Mouse (Mus musculus) stomach, postnatal 0 days (tissue): ENCODE data around the gene Gm10135. TPM values are rescaled to one million over a fixed set of nuclear protein-coding genes. Genes with fewer than 3 reads are reported as not detected.
"Not testable (repeated sequence)": the region's sequence is repeated elsewhere in the genome, so short reads cannot be mapped to it uniquely, and the experiment has no call there.

Experiments
- ATAC-seq: fragments of 200-750 bp; cut with Nextera tagmentation; 2 replicates; pipeline ENCODE4 v1.8.0; 2017; ENCODE audit not compliant: low FRiP score, low TSS enrichment
- DNase-seq: peaks from one replicate; pipeline ENCODE4 v3.0.0-alpha.2; 2016; ENCODE audit warnings: low spot score
- H3K27ac ChIP-seq: fragments of 300-500 bp; sonication (generic); replicated peaks from 2 replicates; pipeline ENCODE4 v1.5.1; 2014; ENCODE audit warnings: mild to moderate bottlenecking, control low read depth
- H3K27me3 ChIP-seq: fragments of 300-500 bp; sonication (generic); 2 replicates; pipeline ENCODE4 v1.6.1; 2014; ENCODE audit warnings: low read length; ENCODE audit not compliant: control insufficient read depth, insufficient read depth
- H3K36me3 ChIP-seq: fragments of 300-500 bp; sonication (generic); 2 replicates; pipeline ENCODE4 v1.6.1; 2014; ENCODE audit warnings: low read length, mixed read lengths; ENCODE audit not compliant: control insufficient read depth, insufficient read depth
- H3K4me1 ChIP-seq: fragments of 300-500 bp; sonication (generic); replicated peaks from 2 replicates; pipeline ENCODE4 v1.6.1; 2014; ENCODE audit warnings: antibody characterized with exemption; ENCODE audit not compliant: control insufficient read depth, insufficient read depth
- H3K4me2 ChIP-seq: fragments of 300-500 bp; sonication (generic); replicated peaks from 2 replicates; pipeline ENCODE4 v1.6.1; 2014; ENCODE audit warnings: low read depth, mild to moderate bottlenecking, control low read depth, moderate library complexity
- H3K4me3 ChIP-seq: fragments of 300-500 bp; sonication (generic); 2 replicates; pipeline ENCODE4 v1.5.1; 2014; ENCODE audit warnings: low read depth, low read length, control low read depth
- H3K9ac ChIP-seq: fragments of 300-500 bp; sonication (generic); 2 replicates; pipeline ENCODE4 v1.6.1; 2014; ENCODE audit warnings: mild to moderate bottlenecking, low read length, control low read depth, mixed read lengths
- H3K9me3 ChIP-seq: fragments of 300-500 bp; sonication (generic); 2 replicates; pipeline ENCODE4 v1.6.1; 2016; ENCODE audit warnings: low read length; ENCODE audit not compliant: control insufficient read depth
- CTCF ChIP-seq: IDR thresholded peaks from 2 replicates; pipeline ENCODE4 v1.5.1; 2016; ENCODE audit warnings: antibody characterized with exemption, low read depth, mild to moderate bottlenecking, moderate library complexity
- EP300 ChIP-seq: optimal IDR thresholded peaks from 2 replicates; pipeline ENCODE3; 2016; ENCODE audit warnings: antibody characterized with exemption
- WGBS: fragments of 180-500 bp; shearing (Covaris S2); extraction: QIAGEN DNeasy Blood & Tissue Kit; methylation state at CpG from one replicate; pipeline ENCODE4 v1.1.7; 2014; 5-methylcytosine and 5-hydroxymethylcytosine counted together
- polyA plus RNA-seq: library from polyadenylated mRNA; unstranded; fragments of >200 nt; fragmentation: Nextera tagmentation; extraction: Ambion mirVana; gene quantifications from 2 replicates; pipeline ENCODE4 v1.2.1, GENCODE M21; 2015

Gm10135 gene
- polyA plus RNA-seq, 1 experiment from 2014 or later: not detected

DNA sequence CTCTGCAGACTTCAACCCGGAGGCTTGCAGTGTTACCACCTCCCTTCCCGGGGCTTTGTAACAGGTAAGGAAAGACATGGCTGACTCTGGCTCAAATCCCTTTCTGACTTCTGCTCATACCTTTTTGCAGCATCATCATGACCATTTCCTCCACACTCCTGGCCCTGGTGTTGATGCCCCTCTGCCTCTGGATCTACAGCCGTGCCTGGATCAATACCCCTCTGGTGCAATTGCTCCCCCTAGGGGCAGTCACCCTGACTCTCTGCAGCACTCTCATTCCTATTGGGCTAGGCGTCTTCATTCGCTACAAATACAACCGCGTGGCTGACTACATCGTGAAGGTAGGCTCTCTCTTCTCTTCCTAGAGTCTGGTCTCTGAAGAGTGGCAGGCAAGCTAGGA is 33.7 kb upstream of the Gm10135 start:
- not testable (repeated sequence) for H3K4me2 ChIP-seq, H3K9ac ChIP-seq, H3K4me1 ChIP-seq, H3K27me3 ChIP-seq, ATAC-seq, H3K4me3 ChIP-seq, H3K36me3 ChIP-seq, H3K9me3 ChIP-seq, H3K27ac ChIP-seq
- DNase-seq: peak; percentile 26
- peak; percentile 63 for TF ChIP-seq CTCF
- 31% methylated on average over 8 of the region's 8 CpGs for whole genome bisulfite sequencing

DNA sequence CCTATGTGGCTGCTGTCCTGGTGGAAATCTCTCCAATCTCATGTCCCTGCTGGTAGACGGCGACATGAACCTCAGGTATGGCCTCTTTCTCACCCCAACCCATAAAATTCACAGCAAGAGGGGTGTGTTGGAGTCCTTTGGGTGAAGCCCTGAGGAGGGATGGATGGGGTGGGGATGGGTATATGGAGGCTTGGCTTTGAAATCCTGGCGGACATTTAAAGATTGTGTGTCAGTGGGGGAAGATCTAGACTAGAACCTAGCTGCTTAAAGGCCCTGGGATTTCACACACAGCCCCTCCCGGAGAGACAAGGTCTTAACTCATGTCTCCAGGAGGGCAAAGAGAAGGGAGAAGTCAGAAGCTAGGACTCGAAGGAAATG is 33.1 kb upstream of the Gm10135 start:
- DNase-seq (no peak), ATAC-seq (no peak)
- H3K36me3 ChIP-seq: no peaks in the 10 kb centered on the region
- H3K9me3 ChIP-seq: no peaks in the 10 kb centered on the region
- H3K27ac ChIP-seq: no peak overlapping the region
- 50% methylated on average over 5 of the region's 5 CpGs for WGBS
- no peaks in the 10 kb centered on the region for H3K4me1 ChIP-seq
- H3K27me3 ChIP-seq: peaks cover 3% of the 10 kb centered on the region; the same call in 1 of the 2 replicates
- no peak overlapping the region for H3K9ac ChIP-seq
- TF ChIP-seq CTCF: no peak
- TF ChIP-seq EP300: no peak
- no peak overlapping the region; the same call in 1 of the 2 replicates for H3K4me2 ChIP-seq
- H3K4me3 ChIP-seq: no peak overlapping the region; the same call in 1 of the 2 replicates

GRCm38 (mm10) chr5:73006784-73007581 is 32.5 kb upstream of the Gm10135 start, which contains the start of gene Slc10a4:
TSS of gene Slc10a4 (plus strand) at chr5:73006883.
- H3K4me3 ChIP-seq: peak within 1 kb of the TSS; percentile 39
- peaks cover 3% of the 10 kb centered on the region; the same call in 1 of the 2 replicates for H3K27me3 ChIP-seq
- H3K4me2 ChIP-seq: peak within 1 kb of the TSS; percentile 64
- H3K9me3 ChIP-seq: no peaks in the 10 kb centered on the region
- ATAC-seq: peak; percentile 68
- no peak within 1 kb of the TSS for H3K27ac ChIP-seq
- H3K9ac ChIP-seq: peak within 1 kb of the TSS; percentile 41; the same call in 1 of the 2 replicates
- peak; percentile 57 for DNase-seq
- no peaks in the 10 kb centered on the region for H3K4me1 ChIP-seq
- TF ChIP-seq EP300 (no peak), CTCF (no peak)
- WGBS: 9% methylated on average over 64 of the region's 65 CpGs
- no peaks in the 10 kb centered on the region for H3K36me3 ChIP-seq

GRCm38 (mm10) chr5:73004046-73004445 is 29.5 kb upstream of the Gm10135 start:
- TF ChIP-seq EP300 (no peak), CTCF (no peak)
- 71% methylated on average over 5 of the region's 5 CpGs for WGBS
- H3K36me3 ChIP-seq: no peaks in the 10 kb centered on the region

GRCm38 (mm10) chr5:72998546-72998945 is 24.0 kb upstream of the Gm10135 start:
- WGBS: 74% methylated on average over 1 of the region's 1 CpGs
- not testable (repeated sequence) for H3K4me3 ChIP-seq, H3K27ac ChIP-seq, H3K36me3 ChIP-seq, H3K9me3 ChIP-seq, H3K4me1 ChIP-seq, ATAC-seq, DNase-seq, H3K4me2 ChIP-seq, H3K27me3 ChIP-seq, H3K9ac ChIP-seq

More at GRCm38 (mm10) chr5:73004046-73004445, 29.5 kb upstream of the Gm10135 start:
- H3K4me3 ChIP-seq: no peak overlapping the region
- no peaks in the 10 kb centered on the region for H3K9me3 ChIP-seq
- no peak for ATAC-seq
- H3K4me2 ChIP-seq: no peak overlapping the region
- H3K27ac ChIP-seq: no peak overlapping the region
- H3K4me1 ChIP-seq: no peaks in the 10 kb centered on the region
- no peak for DNase-seq
- no peak overlapping the region for H3K9ac ChIP-seq
- peaks cover 3% of the 10 kb centered on the region; the same call in 1 of the 2 replicates for H3K27me3 ChIP-seq

DNA sequence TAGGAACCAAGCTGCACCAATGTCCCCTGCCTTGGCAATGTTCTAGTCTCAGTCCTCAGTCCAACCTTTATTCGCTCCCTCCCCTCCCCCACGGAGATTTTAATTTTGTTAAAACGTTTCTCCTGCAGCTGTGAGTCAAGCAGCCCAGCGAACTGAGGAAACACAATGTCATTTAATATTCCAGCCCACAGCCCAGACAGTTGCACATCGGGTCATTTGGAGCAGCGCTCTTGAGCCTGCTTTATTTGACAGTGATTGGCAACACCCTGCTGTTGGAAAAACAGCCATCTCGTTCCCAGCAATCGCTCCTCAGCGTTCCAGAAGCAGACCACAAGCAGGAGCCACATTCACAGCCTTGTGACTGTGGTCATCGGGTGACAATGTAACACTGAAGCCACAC is 20.9 kb upstream of the Gm10135 start:
- Histone ChIP-seq H3K9me3 (no peaks in the 10 kb centered on the region), H3K4me1 (no peaks in the 10 kb centered on the region), H3K4me3 (no peak overlapping the region), H3K27ac (no peak overlapping the region), H3K36me3 (no peaks in the 10 kb centered on the region), H3K9ac (no peak overlapping the region), H3K4me2 (no peak overlapping the region), H3K27me3 (no peaks in the 10 kb centered on the region)
- TF ChIP-seq CTCF (no peak), EP300 (no peak)
- no peak for ATAC-seq
- DNase-seq: no peak
- 48% methylated on average over 10 of the region's 10 CpGs for WGBS
